ENCODE assay signal across 20 mouse cellular contexts in genomic region chr10:20550161-20550560, GRCm38 (mm10).
DNase-seq lines count a peak whose midpoint lies in the region; ATAC-seq and TF ChIP-seq lines count a peak whose summit lies in the region.
"Had no signal": no experiment of that assay in that cellular context is flagged by ENCODE, and none has a peak within 500 bp of the region (broad histone marks: within the 10 kb centered on the region; RNA-seq: fewer than 3 reads in every experiment).

No protein-coding gene starts in this region.

- no peak for TF ChIP-seq CTCF in lung, adult 2 months (IDR thresholded peaks at IDR 0.05; ENCODE audit: insufficient read depth, low read length)
- TF ChIP-seq CTCF in forebrain, postnatal 0 days (IDR thresholded peaks at IDR 0.05; ENCODE audit: low read depth) = no peak

- TF ChIP-seq POLR2A in lung, adult 2 months (IDR thresholded peaks at IDR 0.05; ENCODE audit: borderline replicate concordance, extremely low read depth, low read depth, low read length) = no peak

- no peak for ATAC-seq in heart, embryonic 13.5 days (ENCODE audit: extremely low read depth, insufficient number of reproducible peaks, low FRiP score, low TSS enrichment)
- 0 out of 2 replicates have a peak, but pooled peaks have one; percentile 16 for ATAC-seq in lung, embryonic 16.5 days (ENCODE audit: low read depth)
- ATAC-seq in forebrain, embryonic 14.5 days = no peak
- ATAC-seq in forebrain, postnatal 0 days = peak; percentile 78; the same call in 1 of the 2 replicates
- ATAC-seq: inflammation-experienced regulatory T-cells, adult 6 months had no signal

- 59% methylated on average over 5 of the region's 5 CpGs for WGBS in heart, embryonic 13.5 days
- 60% methylated on average over 5 of the region's 5 CpGs for WGBS in lung, embryonic 16.5 days
- 55% methylated on average over 5 of the region's 5 CpGs for WGBS in lung, adult 2 months
- whole genome bisulfite sequencing in forebrain, embryonic 14.5 days = 72% methylated on average over 5 of the region's 5 CpGs
- 58% methylated on average over 5 of the region's 5 CpGs for WGBS in forebrain, postnatal 0 days

- H3K27ac ChIP-seq in heart, embryonic 13.5 days (replicated peaks) = 0 out of 2 replicates have a peak overlapping the region, but pooled peaks have one; percentile 62
- H3K27ac ChIP-seq in lung, embryonic 16.5 days (ENCODE audit: low read length) = no peak overlapping the region; the same call in 1 of the 2 replicates
- H3K27ac ChIP-seq in forebrain, embryonic 14.5 days (ENCODE audit: low read depth, low read length) = no peak overlapping the region
- H3K27ac ChIP-seq in forebrain, postnatal 0 days (ENCODE audit: low read depth, low read length) = no peak overlapping the region
- H3K27ac ChIP-seq: hindbrain, embryonic 12.5 days had no signal

- peaks cover 55% of the 10 kb centered on the region for H3K4me1 ChIP-seq in heart, embryonic 13.5 days
- H3K4me1 ChIP-seq in lung, embryonic 16.5 days (replicated peaks; ENCODE audit: control insufficient read depth, insufficient read depth, low read length) = peaks cover 21% of the 10 kb centered on the region
- H3K4me1 ChIP-seq in lung, adult 2 months (ENCODE audit: control insufficient read depth, insufficient read depth, low read length) = peaks cover 18% of the 10 kb centered on the region
- H3K4me1 ChIP-seq in forebrain, embryonic 14.5 days (ENCODE audit: control insufficient read depth, insufficient read depth, low read length) = peaks cover 16% of the 10 kb centered on the region
- H3K4me1 ChIP-seq in forebrain, postnatal 0 days (ENCODE audit: insufficient read depth) = 0 out of 2 replicates have a peak, but pooled peaks cover 5% of the 10 kb centered on the region

- no peaks in the 10 kb centered on the region for H3K36me3 ChIP-seq in heart, embryonic 13.5 days
- H3K36me3 ChIP-seq in lung, embryonic 16.5 days (ENCODE audit: control insufficient read depth, insufficient read depth, low read length) = no peaks in the 10 kb centered on the region
- H3K36me3 ChIP-seq in forebrain, embryonic 14.5 days (ENCODE audit: control insufficient read depth, insufficient read depth, low read length) = no peaks in the 10 kb centered on the region
- H3K36me3 ChIP-seq in forebrain, postnatal 0 days (ENCODE audit: insufficient read depth) = no peaks in the 10 kb centered on the region
- H3K36me3 ChIP-seq: embryonic facial prominence, embryonic 12.5 days; heart, embryonic 12.5 days; hindbrain, embryonic 12.5 days had no signal

- H3K9ac ChIP-seq in heart, embryonic 13.5 days = no peak overlapping the region
- H3K9ac ChIP-seq in lung, embryonic 16.5 days (ENCODE audit: low read length) = no peak overlapping the region
- H3K9ac ChIP-seq in forebrain, embryonic 14.5 days (ENCODE audit: low read length) = no peak overlapping the region
- H3K9ac ChIP-seq in forebrain, postnatal 0 days = no peak overlapping the region
- H3K9ac ChIP-seq: embryonic facial prominence, embryonic 12.5 days; heart, embryonic 12.5 days; hindbrain, embryonic 12.5 days had no signal

- DNase-seq in heart, postnatal 4 days = no peak
- no peak for DNase-seq in lung, adult 2 months
- DNase-seq in forebrain, embryonic 14.5 days (ENCODE audit: low spot score) = peak; percentile 53
- peak; percentile 43 for DNase-seq in forebrain, postnatal 0 days
- no peak for DNase-seq in urinary bladder, postnatal 4 days (ENCODE audit: low spot score in 2 of 2)
- DNase-seq: cerebellum, adult 9-10 months; gastrocnemius, postnatal 36 days; kidney, adult 8-10 months; lung, adult 18-20 months; right cerebral cortex, postnatal 25 days; thymus, adult 2 months had no signal

- no peak overlapping the region for H3K4me3 ChIP-seq in heart, embryonic 13.5 days
- H3K4me3 ChIP-seq in lung, embryonic 16.5 days (ENCODE audit: low read length) = no peak overlapping the region
- no peak overlapping the region for H3K4me3 ChIP-seq in lung, adult 2 months (replicated peaks; ENCODE audit: extremely low read depth, low read depth, low read length)
- H3K4me3 ChIP-seq in forebrain, embryonic 14.5 days (ENCODE audit: low read depth, low read length) = no peak overlapping the region
- no peak overlapping the region for H3K4me3 ChIP-seq in forebrain, postnatal 0 days (ENCODE audit: low read depth, low read length)
- H3K4me3 ChIP-seq: embryonic facial prominence, embryonic 12.5 days; erythroblast, embryonic 14.5 days; heart, embryonic 12.5 days; hindbrain, embryonic 12.5 days; megakaryocyte, embryonic 14.5 days had no signal

- no peak overlapping the region for H3K4me2 ChIP-seq in heart, embryonic 13.5 days
- H3K4me2 ChIP-seq in lung, embryonic 16.5 days (ENCODE audit: low read depth, low read length) = no peak overlapping the region
- no peak overlapping the region for H3K4me2 ChIP-seq in forebrain, embryonic 14.5 days (ENCODE audit: low read length)
- no peak overlapping the region for H3K4me2 ChIP-seq in forebrain, postnatal 0 days (ENCODE audit: low read depth)
- H3K4me2 ChIP-seq: embryonic facial prominence, embryonic 12.5 days; heart, embryonic 12.5 days; hindbrain, embryonic 12.5 days; liver, embryonic 11.5 days had no signal

- H3K9me3 ChIP-seq in heart, embryonic 13.5 days = no peaks in the 10 kb centered on the region
- H3K9me3 ChIP-seq in lung, embryonic 16.5 days (ENCODE audit: control insufficient read depth, low read length) = no peaks in the 10 kb centered on the region
- no peaks in the 10 kb centered on the region for H3K9me3 ChIP-seq in forebrain, embryonic 14.5 days (replicated peaks; ENCODE audit: control insufficient read depth, low read length)
- H3K9me3 ChIP-seq in forebrain, postnatal 0 days (ENCODE audit: low read length) = no peaks in the 10 kb centered on the region
- H3K9me3 ChIP-seq: embryonic facial prominence, embryonic 12.5 days; heart, embryonic 12.5 days; hindbrain, embryonic 12.5 days; megakaryocyte, embryonic 14.5 days had no signal

- H3K27me3 ChIP-seq in heart, embryonic 13.5 days (replicated peaks) = no peaks in the 10 kb centered on the region
- no peaks in the 10 kb centered on the region for H3K27me3 ChIP-seq in lung, embryonic 16.5 days (ENCODE audit: control insufficient read depth, insufficient read depth, low read depth, low read length)
- no peaks in the 10 kb centered on the region for H3K27me3 ChIP-seq in forebrain, embryonic 14.5 days (replicated peaks; ENCODE audit: control insufficient read depth, insufficient read depth, low read length)
- H3K27me3 ChIP-seq in forebrain, postnatal 0 days (ENCODE audit: insufficient read depth, low read length) = no peaks in the 10 kb centered on the region
- H3K27me3 ChIP-seq: embryonic facial prominence, embryonic 12.5 days; heart, embryonic 12.5 days had no signal

Comparison
In these comparisons a context has a peak if more than half of its experiments do, and no peak if none do; other contexts are left out.
1. ATAC-seq: peak in lung, embryonic 16.5 days (single experiment) and forebrain, postnatal 0 days (single experiment); none in heart, embryonic 13.5 days (single experiment) and forebrain, embryonic 14.5 days (single experiment).
2. DNase-seq: peak in forebrain, embryonic 14.5 days (single experiment) and forebrain, postnatal 0 days (single experiment); none in heart, postnatal 4 days (single experiment), lung, adult 2 months (single experiment) and urinary bladder, postnatal 4 days (0 of 2).